Mouse (Mus musculus) adrenal gland, postnatal 25 days (tissue): ENCODE results near the gene Edil3. TPM values are rescaled to one million over a fixed set of nuclear protein-coding genes. Genes with fewer than 3 reads are reported as not detected.

Source experiments
- DNase-seq: peaks from one replicate; pipeline ENCODE4 v3.0.0; 2021; ENCODE audit warnings: mixed read lengths
- long read RNA-seq: library from polyadenylated mRNA; stranded (forward); transcript quantifications from one replicate; pipeline ENCODE4 v2.0.0, GENCODE M21; 2021
- total RNA-seq: library from RNA; stranded (reverse); gene quantifications from 2 replicates; pipeline ENCODE4 v1.2.3, GENCODE M21; 2021

Gene Edil3
- 3.1 and 3.3 TPM in 2 replicates for total RNA-seq
- long read RNA-seq, full-length matches to known transcripts = 1 of 1 reads
- long read RNA-seq, partial matches to known transcripts = 0 of 1 reads
- long read RNA-seq, other reads (novel, unspliced or antisense) = 0 of 1 reads

DNA sequence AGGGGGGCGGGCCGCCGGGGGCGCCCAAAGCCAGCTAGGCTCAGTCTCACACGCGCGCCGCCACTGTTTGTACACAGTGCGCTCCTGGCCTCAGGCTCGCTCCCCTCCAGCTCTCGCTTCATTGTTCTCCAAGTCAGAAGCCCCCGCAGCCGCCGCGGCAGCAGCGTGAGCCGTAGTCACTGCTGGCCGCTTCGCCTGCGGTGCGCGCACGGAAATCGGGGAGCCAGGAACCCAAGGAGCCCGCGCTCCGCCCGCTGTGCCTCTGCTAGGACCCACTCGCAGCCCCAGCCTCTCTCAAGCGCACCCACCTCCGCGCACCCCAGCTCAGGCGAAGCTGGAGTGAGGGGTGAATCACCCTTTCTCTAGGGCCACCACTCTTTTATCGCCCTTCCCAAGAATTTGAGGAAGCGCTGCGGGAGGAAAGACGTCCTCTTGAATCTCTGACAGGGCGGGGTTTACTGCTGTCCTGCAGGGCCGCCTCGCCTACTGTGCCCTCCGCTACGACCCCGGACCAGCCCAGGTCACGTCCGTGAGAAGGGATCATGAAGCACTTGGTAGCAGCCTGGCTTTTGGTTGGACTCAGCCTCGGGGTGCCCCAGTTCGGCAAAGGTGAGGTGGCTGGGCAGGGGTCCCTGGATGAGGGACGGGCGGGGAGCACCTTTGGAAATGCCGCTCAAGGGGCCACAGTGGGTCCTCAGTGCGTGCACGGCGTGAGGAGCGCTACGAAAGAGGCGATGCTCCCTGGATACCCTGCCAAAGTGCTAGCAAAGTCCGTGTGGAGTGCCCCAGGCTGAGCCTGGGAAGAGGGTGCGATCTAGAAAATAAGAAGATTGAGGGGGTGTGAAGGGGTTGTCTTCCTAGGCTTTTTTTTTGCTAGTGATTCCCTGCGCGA is at the start of gene Edil3:
Gene Edil3 (plus strand): TSS at position 33 of the 892 bp plus-strand sequence.
- DNase-seq = peak; percentile 35

- DNase-seq = no peak
Measured at GRCm38 (mm10) chr13:88799186-88799585, 22.1 kb upstream of the Edil3 start.

DNA sequence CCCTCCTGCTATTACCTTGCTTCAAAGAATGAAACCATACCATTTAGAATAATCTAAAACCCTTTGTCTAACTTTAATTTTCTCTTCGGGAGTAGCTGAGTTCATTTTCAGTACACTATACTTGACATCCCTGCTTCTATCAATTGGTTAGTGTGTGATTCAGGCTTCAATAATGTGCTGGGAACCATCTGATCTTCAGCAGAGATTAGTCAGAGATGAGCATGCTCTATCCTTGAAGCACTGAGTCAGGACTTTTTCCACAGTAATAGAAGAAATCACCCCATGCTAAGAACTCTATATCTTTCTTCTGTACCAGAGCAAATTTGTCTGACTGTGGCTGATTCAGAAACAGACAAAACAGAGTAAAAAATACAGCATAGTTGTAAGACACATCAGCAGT is 20.3 kb upstream of the Edil3 start:
- DNase-seq = no peak

DNA sequence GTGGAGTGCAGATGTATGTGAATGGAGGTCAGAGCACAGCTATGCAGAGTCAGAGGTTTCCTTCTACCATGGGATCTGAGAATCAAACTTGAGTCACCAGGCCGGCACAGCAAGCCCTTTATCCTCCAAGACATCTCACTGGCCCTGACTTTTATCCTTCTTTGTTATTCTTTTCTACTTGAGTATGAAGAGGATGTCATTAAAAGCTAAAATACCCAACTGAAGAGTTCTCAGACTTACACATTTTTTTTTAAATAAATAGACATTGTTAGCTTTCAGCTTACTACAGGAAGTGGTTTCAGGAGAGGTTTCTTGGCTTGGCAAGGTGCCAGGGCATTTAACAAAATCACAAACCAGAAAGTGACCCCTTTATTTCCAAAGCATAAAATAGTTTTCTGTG is 15.4 kb upstream of the Edil3 start:
- DNase-seq = no peak

GRCm38 (mm10) chr13:88806269-88806668 is 15.0 kb upstream of the Edil3 start:
- no peak for DNase-seq

DNA sequence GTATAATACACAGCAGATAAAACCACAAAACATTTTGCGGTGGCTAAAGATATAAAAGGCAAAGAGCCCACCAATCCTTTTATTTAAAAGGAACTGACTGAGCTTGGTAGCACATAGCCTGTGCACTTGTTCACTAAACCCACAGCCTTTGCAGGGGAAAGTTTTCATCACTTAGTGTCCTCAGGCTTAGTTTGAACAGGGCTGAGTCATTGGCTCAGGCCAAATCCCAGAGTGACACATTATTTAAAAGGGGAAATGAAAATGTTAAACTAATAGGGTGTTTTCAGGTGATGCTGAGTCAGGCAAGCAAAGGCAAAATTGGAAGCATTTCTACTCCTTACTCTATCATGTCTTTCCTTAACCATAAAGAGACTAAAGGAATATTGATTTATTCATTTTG is 11.2 kb upstream of the Edil3 start:
- no peak for DNase-seq

- DNase-seq = no peak
Measured at GRCm38 (mm10) chr13:88820686-88821308, 475 bp upstream of the Edil3 start.

- no peak for DNase-seq
Measured at GRCm38 (mm10) chr13:88822332-88822895, 1.1 kb downstream of the Edil3 start.

GRCm38 (mm10) chr13:88822976-88823521 is 1.8 kb downstream of the Edil3 start:
- DNase-seq = no peak

DNA sequence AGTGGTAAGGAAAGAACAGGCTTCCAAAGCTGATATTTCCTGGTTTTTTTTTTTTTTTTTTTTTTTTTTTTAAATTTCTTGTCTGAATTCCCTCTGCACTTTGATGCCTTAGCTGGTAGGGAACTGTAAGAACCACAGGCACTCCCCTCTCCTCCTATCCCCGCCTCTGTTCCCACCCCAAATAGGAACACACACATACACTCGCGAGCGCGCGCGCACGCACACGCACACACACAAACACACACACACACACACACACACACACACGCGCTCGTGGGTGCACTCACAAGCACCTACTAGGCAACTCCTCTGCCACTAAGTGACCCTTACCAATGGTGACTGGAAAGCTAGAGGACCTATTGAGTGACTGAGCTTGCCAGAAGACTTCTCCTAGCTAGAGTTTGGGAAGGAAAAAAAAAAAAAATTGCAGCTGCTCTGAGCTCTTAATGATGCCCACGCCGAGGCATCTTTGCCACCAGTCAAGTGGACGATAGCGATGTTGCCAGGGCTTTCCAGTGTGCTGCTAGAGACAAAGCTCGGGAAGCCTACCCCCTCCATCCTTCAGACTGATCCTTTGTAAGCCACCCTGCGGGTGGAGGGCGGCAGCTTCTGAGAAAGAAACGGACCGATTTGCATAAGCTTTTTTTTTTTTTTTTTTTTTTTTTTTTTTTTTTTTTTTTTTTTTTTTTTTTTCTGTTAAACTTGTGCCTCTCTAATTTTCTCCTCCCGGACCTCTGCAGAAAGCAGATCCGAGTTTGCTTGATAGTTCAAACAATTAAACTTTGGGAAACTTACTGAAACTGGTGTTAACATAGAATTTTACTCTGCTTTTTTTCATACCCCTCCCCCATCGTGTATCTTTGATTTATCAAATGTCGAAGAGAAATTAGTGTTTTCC is 2.5 kb downstream of the Edil3 start:
- DNase-seq = peak; percentile 16

DNA sequence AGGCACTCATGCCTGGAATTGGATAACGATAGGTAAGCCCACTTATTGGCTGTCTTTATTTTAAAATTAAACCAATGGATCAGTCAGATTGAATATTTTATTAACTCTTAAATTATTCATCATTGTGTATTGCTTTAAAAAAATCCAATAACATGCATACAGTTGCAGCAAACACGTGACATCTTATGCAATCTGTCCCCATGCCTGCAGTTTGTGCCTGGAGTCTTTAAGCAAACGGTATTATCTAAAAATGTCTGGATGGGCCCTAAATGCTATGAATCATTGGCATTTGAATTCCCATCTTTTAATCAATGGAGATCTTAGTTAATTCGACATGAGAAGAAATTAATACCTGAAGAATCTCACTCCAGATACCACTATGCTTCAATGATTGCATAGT is 3.2 kb downstream of the Edil3 start:
- DNase-seq = no peak

DNA sequence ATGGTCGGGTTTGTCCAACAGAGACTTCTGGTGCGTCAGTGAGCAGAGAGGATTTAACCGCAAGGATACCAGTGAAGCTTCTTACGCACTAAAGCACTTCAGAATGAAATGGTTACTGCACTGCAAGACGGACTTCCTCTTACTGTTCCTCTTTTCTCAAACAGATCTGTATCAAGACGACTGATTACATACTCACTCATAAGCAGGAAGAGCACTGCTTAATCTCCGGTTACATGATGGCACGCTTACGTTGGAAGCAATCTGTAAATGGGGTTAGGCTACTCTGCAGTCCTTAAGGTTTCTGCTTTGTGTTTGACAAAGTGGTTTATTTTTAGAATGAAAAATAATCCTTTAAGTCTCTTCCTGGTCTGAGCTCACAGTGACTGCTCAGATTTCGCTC is 7.1 kb downstream of the Edil3 start:
- no peak for DNase-seq

DNA sequence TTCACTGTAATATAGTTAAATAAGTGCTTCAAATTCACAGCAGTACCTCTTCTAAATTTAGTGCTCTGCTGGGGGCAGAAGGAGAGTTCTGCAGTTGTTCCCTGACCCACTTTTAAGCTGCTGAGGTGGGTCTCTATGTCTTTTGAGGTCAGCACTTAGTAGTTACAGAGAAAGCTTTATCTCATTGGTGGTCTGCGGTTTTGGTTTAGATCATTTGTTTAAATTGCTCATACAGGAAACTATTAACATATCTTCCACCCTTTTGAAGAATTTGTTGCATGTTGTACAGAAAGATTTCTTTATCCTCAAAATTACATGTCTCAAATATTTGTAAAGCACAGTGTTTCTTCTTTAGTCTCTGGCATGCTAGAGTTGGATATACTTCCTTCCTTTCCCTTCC is 12.5 kb downstream of the Edil3 start:
- no peak for DNase-seq

DNA sequence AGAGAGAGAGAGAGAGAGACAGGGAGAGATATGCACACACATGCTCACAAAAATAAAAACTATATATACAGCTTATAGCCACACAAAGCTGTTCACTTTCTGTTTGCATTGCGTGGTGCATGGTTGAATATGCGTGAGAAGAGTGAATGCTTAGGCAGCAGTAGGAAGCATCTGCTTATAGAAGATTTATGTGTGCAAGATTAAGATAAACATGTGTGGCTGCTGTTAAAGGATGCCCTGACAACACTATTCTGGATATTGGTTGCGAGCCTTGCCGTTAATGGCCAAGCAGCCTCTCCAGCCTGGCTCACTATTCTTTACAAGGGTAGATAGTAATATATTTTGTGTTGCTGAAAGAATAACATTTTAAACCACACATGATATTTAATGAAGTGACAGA is 28.5 kb downstream of the Edil3 start:
- DNase-seq = no peak

DNA sequence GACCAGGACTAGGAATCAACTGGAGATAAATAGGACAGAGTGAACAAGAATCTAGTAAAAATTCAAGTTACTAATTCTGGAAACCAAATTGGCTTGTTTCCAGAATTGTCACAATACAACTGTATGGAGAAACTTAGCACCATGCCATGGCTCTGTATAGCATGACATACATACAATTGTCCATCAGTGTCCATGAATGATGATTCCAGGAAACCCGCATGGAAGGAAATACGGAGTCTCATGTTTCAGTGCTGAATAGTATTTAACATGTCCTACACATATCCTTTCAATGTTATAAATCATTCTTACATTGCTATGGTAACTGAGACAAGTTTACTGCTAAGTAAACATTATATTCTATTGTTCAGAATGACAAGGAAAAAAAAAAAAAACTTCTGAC is 58.7 kb downstream of the Edil3 start:
- DNase-seq = no peak

DNA sequence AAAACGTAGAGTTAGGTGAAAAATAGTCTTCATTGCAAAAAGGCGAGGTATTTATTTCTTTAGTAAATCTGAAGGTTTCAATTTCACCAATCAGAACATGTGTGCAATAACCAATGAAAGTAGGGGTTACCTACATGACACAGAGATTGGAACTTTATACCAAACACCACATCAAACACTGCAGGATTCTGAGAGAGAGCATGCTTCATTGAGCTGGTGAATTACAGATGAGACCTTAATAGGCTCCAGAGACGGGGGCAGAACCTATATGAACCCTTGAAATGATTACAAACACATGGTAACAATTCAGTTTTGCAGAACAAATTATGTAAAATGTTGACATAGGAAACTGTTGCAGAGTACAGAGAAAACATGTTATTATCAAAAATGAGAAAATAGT is 69.5 kb downstream of the Edil3 start:
- no peak for DNase-seq

- no peak for DNase-seq
Measured at GRCm38 (mm10) chr13:88900046-88900445, 78.8 kb downstream of the Edil3 start.

DNA sequence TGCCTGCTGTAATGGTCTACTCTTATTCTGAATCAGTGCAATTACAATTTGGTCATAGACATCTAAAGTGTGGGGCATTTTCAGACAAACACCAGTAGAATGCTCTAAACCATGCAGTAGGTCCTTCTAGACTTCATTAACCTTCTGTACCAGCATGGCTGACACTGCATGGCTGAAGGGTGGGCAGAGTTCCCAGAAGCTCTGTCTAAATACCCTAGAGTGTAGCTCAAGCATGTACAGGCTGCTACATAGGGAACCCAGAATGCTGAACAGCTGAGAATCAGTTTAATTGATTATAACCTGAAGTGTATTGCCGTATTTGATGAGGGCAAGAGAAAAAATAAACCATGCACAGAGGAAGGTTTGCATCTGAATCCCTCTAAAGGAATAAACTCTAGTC is 86.1 kb downstream of the Edil3 start:
- no peak for DNase-seq

DNA sequence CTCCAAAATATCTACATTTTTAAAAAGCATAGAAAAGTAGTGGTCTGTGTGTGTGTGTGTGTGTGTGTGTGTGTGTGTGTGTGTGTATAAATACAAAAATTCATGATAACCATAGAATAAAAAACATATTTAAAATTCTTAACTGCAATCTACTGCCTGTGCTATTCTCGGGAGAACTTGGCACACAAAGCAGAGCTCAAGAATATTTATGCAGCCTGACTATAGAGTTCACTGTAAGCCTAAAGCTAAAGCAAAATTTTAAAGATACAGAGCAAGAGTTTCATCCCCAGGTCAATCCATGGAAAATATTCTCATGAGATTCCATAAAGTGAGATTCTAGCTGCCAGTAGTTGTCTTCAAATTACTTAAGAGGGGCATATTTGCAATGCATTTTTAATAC is 86.9 kb downstream of the Edil3 start:
- DNase-seq = no peak

- DNase-seq = no peak
Measured at GRCm38 (mm10) chr13:88916503-88916902, 95.2 kb downstream of the Edil3 start.

GRCm38 (mm10) chr13:88929626-88930025 is 108.4 kb downstream of the Edil3 start:
- DNase-seq = no peak

DNA sequence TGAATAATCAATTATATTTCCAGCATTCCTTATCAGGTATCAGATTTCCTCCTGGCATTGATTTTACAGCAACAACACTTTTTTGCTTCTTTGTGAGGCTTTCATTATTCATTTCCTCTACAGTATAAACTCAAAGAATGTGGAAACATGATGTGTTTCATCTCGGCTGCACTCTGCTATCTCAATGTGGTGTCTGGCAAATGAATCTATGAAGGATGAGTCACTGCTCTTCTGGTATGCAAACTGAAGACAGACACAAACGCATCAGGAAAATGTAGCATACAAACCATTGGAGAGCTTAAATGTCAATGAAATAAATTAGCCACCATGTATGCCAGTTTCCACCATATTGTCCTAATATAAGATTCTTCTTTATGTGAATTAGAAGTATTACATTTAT is 117.3 kb downstream of the Edil3 start:
- DNase-seq = no peak
